Mouse (Mus musculus) limb, embryonic 11.5 days (tissue): Measurements from ENCODE around the gene Cpne7. TPM values are rescaled to one million over a fixed set of nuclear protein-coding genes. Genes with fewer than 3 reads are reported as not detected.
A peak's percentile ranks its signal among the peaks of the same experiment; 100 is the strongest.

Source experiments
- ATAC-seq: fragments of 200-750 bp; cut with Nextera tagmentation; 2 replicates; pipeline ENCODE4 v1.8.0; 2017; ENCODE audit warnings: low read depth; ENCODE audit not compliant: insufficient number of reproducible peaks, low FRiP score, low TSS enrichment
- DNase-seq: peaks from one replicate; pipeline ENCODE4 v3.0.0-alpha.2; 2015; ENCODE audit warnings: low spot score
- H3K27ac ChIP-seq: fragments of 300-500 bp; sonication (generic); replicated peaks from 2 replicates; pipeline ENCODE4 v1.5.1; 2014; ENCODE audit warnings: low read depth, mild to moderate bottlenecking, low read length
- H3K27me3 ChIP-seq: fragments of 300-500 bp; sonication (generic); 2 replicates; pipeline ENCODE4 v1.6.1; 2014; ENCODE audit warnings: mild to moderate bottlenecking, low read length, mixed read lengths; ENCODE audit not compliant: control insufficient read depth, insufficient read depth
- H3K36me3 ChIP-seq: fragments of 300-500 bp; sonication (generic); 2 replicates; pipeline ENCODE4 v1.6.1; 2014; ENCODE audit warnings: mild to moderate bottlenecking, low read length, moderate library complexity, mixed read lengths; ENCODE audit not compliant: control insufficient read depth, insufficient read depth
- H3K4me1 ChIP-seq: fragments of 300-500 bp; sonication (generic); 2 replicates; pipeline ENCODE4 v1.6.1; 2014; ENCODE audit warnings: low read length, mixed read lengths; ENCODE audit not compliant: control insufficient read depth, insufficient read depth
- H3K4me2 ChIP-seq: fragments of 300-500 bp; sonication (generic); 2 replicates; pipeline ENCODE4 v1.6.1; 2014; ENCODE audit warnings: low read depth, mild to moderate bottlenecking, moderate library complexity; ENCODE audit not compliant: severe bottlenecking
- H3K4me3 ChIP-seq: fragments of 300-500 bp; sonication (generic); 2 replicates; pipeline ENCODE4 v1.5.1; 2014; ENCODE audit warnings: low read depth, low read length
- H3K9ac ChIP-seq: fragments of 300-500 bp; sonication (generic); 2 replicates; pipeline ENCODE4 v1.6.1; 2014; ENCODE audit warnings: mild to moderate bottlenecking, low read length
- H3K9me3 ChIP-seq: fragments of 300-500 bp; sonication (generic); 2 replicates; pipeline ENCODE4 v1.6.1; 2016; ENCODE audit warnings: low read length; ENCODE audit not compliant: control insufficient read depth
- WGBS: fragments of 180-500 bp; shearing (Covaris S2); extraction: QIAGEN DNeasy Blood & Tissue Kit; methylation state at CpG from one replicate; pipeline ENCODE4 v1.1.7; 2014; 5-methylcytosine and 5-hydroxymethylcytosine counted together
- polyA plus RNA-seq: library from polyadenylated mRNA; unstranded; fragments of >200 nt; fragmentation: Nextera tagmentation; extraction: Ambion mirVana; gene quantifications from 2 replicates; pipeline ENCODE4 v1.2.1, GENCODE M21; 2014

Gene Cpne7
- 0.57 and 0.82 TPM in 2 replicates for polyA plus RNA-seq

DNA sequence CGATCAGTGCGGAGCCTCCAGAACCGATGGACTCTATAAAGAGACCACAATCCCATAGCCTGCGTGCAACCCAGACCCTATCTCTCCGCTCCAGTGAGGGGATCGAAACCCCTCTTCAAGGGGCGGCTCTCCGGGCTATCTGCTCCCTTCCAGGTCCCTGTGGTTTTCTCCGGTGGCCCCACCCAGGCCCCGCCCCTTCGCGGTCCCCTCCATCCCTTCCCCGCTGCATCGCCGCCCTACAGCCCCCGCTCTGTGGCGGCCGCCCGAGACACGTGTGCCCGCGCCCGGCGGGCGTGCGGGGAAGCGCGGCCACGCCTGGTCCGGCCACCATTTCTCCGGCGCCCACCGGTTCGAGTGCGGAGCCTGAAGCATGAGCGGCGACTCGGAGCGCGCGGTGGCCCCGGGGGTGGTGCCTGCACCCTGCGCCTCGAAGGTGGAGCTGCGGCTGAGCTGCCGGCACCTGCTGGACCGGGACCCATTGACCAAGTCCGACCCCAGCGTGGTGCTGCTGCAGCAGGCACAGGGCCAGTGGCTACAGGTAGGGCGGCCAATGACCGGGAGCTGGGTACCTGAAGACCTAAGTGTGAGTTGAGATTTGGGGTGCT, at the start of gene Cpne7:
Cpne7 (plus strand) TSS at position 248 of the 605 bp plus-strand sequence.
- Histone ChIP-seq H3K4me2 (peak within 1 kb of the TSS; percentile 83), H3K9ac (peak within 1 kb of the TSS; percentile 37; the same call in 1 of the 2 replicates), H3K4me3 (peak within 1 kb of the TSS; percentile 43), H3K9me3 (no peaks in the 10 kb centered on the region), H3K4me1 (peaks cover 12% of the 10 kb centered on the region), H3K36me3 (no peaks in the 10 kb centered on the region), H3K27me3 (peaks cover 40% of the 10 kb centered on the region), H3K27ac (no peak within 1 kb of the TSS)
- ATAC-seq (0 out of 2 replicates have a peak, but pooled peaks have one; percentile 51), DNase-seq (no peak)
- WGBS = 1% methylated on average over 49 of the region's 51 CpGs

DNA sequence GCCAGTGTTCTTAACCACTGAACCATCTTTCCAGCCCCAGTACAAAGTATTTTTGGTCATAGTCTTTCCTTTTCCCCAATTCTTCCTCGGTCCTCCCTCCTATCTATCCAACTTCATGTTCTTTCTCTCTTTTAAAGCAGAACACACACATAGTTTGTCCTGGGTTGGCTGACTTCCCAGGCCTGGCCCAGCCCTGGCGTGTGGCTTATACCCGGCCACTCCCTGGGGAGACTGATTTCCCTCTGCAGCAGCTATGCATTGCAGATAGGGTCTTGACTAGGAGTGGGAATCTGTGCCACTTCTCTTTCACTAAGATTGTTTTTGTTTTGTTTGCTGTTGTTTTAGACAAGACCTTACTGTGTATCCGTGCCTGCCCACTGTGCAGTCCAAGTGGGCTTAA, 46.0 kb upstream of the Cpne7 start:
- no peak for ATAC-seq
- Histone ChIP-seq H3K36me3 (peaks cover 9% of the 10 kb centered on the region; the same call in 1 of the 2 replicates), H3K4me2 (no peak overlapping the region), H3K9ac (no peak overlapping the region), H3K27ac (no peak overlapping the region), H3K4me3 (no peak overlapping the region), H3K9me3 (no peaks in the 10 kb centered on the region), H3K4me1 (peaks cover 5% of the 10 kb centered on the region), H3K27me3 (no peaks in the 10 kb centered on the region)
- no peak for DNase-seq
- 91% methylated on average over 4 of the region's 4 CpGs for WGBS

DNA sequence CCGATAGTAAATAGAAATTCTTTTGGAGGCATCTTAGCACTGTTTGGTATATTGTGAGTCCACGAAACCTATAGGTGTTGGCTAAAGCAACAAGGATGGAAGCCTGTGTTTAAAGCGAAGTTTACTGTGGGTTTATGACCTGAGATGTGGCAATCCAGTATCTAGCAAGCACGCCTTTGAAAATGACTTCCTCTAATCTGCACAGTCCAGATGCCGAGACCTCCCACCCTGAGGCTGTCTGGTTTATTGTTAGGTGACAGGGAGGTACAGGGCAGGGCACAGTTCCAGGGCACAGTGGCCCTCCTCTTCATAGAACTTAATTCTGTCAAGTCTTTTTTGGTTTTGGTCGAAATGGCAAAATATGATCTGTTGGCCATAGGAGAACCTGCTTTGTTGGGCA, 40.0 kb upstream of the Cpne7 start:
- WGBS = 86% methylated on average over 6 of the region's 6 CpGs
- H3K4me2 ChIP-seq = no peak overlapping the region
- no peaks in the 10 kb centered on the region for H3K4me1 ChIP-seq
- ATAC-seq (no peak), DNase-seq (no peak)
- H3K36me3 ChIP-seq = peaks cover 22% of the 10 kb centered on the region
- no peak overlapping the region for H3K27ac ChIP-seq
- H3K27me3 ChIP-seq = no peaks in the 10 kb centered on the region
- no peak overlapping the region for H3K9ac ChIP-seq
- H3K4me3 ChIP-seq = no peak overlapping the region
- H3K9me3 ChIP-seq = no peaks in the 10 kb centered on the region

DNA sequence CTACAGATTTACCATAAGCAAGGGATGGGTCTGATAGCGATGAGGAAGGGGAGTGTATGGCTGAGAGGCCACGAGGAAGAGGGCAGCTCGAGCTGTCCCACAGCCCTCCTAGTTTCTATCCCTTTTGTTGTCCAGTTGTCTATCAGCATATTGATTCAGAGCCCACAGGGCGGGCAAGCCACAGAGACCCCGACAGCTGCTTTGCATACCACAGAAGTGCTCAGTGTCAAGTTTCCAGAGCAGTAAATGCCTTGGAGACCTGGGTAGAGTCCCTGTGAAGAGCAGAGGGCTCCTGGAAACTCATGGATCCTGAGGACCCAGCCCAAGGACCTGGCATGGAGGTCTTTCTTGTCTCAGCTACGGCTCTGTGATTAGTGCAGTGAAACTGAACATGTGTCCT, 34.2 kb upstream of the Cpne7 start:
- 83% methylated on average over 6 of the region's 6 CpGs for WGBS
- Histone ChIP-seq H3K9me3 (no peaks in the 10 kb centered on the region), H3K4me1 (no peaks in the 10 kb centered on the region), H3K4me2 (no peak overlapping the region), H3K9ac (no peak overlapping the region), H3K27ac (no peak overlapping the region), H3K36me3 (peaks cover 16% of the 10 kb centered on the region), H3K27me3 (no peaks in the 10 kb centered on the region), H3K4me3 (no peak overlapping the region)
- ATAC-seq = no peak
- no peak for DNase-seq

DNA sequence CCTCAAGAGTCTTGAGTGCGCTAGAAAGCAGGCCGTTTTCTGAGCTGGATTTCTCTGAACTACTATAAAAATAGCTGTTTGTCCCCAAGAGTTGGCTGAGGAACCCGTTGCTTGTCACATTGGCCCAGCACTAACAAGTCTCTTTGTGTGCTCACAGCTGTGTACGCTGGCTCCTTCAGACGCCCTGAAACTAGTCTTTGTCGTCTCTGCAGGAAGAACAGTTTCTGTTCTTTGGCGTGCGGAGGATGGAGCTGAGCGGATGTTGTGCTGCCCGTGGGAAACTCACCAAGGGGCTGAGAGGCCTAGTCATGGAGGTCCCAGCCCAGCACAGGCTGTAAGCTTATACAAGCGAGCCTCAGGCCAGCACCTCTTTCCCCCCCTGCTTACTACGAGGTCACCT, 33.6 kb upstream of the Cpne7 start:
- WGBS = 92% methylated on average over 12 of the region's 12 CpGs
- no peak for ATAC-seq
- H3K4me3 ChIP-seq = no peak overlapping the region
- no peaks in the 10 kb centered on the region for H3K27me3 ChIP-seq
- H3K27ac ChIP-seq = no peak overlapping the region
- H3K9me3 ChIP-seq = no peaks in the 10 kb centered on the region
- H3K36me3 ChIP-seq = peaks cover 16% of the 10 kb centered on the region
- DNase-seq = no peak
- H3K4me1 ChIP-seq = no peaks in the 10 kb centered on the region
- H3K9ac ChIP-seq = no peak overlapping the region
- no peak overlapping the region for H3K4me2 ChIP-seq

DNA sequence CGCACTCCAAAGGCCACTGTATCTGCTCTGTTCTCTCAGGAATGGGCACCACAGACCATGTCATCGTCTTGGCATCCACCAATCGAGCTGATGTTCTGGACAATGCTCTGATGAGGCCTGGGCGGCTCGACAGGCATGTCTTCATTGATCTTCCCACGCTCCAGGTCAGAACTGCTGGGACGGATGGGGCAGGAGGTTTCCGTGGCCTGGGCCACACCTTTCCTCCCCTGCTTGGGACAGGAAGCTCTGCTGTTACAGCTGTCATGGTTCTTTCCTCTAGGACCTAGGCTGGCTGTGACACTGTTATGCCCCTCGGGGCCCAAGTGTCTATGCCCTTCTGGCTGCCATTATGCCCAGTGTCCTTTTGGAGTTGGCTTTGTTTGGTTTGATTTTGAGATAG, 29.9 kb upstream of the Cpne7 start:
- ATAC-seq (no peak), DNase-seq (no peak)
- WGBS = 91% methylated on average over 9 of the region's 9 CpGs
- Histone ChIP-seq H3K4me1 (no peaks in the 10 kb centered on the region), H3K9me3 (no peaks in the 10 kb centered on the region), H3K9ac (no peak overlapping the region), H3K27me3 (no peaks in the 10 kb centered on the region), H3K27ac (no peak overlapping the region), H3K4me2 (no peak overlapping the region), H3K4me3 (no peak overlapping the region), H3K36me3 (peaks cover 26% of the 10 kb centered on the region)

DNA sequence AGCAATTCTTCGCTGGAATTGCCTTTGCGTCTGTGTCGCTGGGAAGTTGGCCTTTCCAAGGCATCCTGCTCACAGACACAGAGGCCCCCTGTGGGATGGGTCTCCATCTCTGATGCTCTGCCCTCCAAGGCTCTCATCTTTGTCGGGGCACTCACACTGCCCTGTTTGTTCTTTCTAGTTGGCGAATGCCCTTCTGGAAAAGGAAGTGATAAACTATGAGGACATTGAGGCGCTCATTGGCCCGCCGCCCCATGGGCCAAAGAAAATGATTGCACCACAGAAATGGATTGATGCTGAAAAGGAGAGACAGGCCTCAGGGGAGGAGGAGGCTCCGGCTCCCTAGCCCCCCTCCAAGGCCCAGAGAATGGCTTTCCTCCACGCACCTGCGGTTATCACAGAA, 20.0 kb upstream of the Cpne7 start:
- Histone ChIP-seq H3K4me1 (no peaks in the 10 kb centered on the region), H3K4me2 (no peak overlapping the region), H3K27me3 (no peaks in the 10 kb centered on the region), H3K27ac (no peak overlapping the region), H3K4me3 (no peak overlapping the region), H3K9me3 (no peaks in the 10 kb centered on the region), H3K36me3 (peaks cover 20% of the 10 kb centered on the region), H3K9ac (no peak overlapping the region)
- WGBS = 94% methylated on average over 11 of the region's 11 CpGs
- ATAC-seq (no peak), DNase-seq (no peak)

DNA sequence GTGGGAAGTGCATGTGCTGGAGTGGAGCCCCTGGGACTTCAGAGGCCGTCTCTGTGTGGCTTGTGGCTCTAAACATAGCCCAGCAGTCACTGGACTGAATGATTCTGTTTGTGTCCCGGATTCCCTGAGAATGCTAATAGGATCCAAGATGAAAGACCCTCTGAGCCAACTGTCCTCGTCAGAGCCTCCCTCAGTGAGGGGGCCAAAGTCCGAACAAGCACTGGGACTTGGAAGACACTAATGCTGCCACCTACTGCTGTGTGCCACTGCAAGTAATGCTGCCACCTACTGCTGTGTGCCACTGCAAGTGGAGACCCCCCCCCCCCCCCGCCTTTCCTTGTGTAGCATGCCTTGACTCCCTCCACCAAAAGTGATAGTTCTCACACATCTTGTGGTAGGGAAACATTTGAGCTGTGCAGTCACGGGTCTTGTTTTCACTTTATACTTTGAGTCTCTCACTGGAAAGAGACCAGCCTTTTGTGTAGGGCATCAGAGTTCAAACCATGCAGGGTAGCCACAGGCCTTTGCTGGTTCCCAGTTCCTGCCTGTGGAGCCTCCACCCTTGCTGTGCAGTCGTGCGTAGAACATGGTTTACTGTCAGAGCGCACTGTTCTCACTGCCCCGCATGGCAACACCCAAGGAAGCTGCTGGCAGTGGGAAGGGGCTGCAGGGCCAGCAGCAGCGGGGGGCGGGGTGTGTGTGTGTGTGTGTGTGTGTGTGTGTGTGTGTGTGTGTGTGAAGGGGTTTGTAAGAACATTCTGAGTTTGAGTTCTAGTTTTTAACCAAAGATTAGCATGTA, 19.2 kb upstream of the Cpne7 start:
- ATAC-seq = no peak
- WGBS = 79% methylated on average over 11 of the region's 12 CpGs
- H3K27me3 ChIP-seq = no peaks in the 10 kb centered on the region

More for the DNA sequence above, 19.2 kb upstream of the Cpne7 start:
- H3K4me3 ChIP-seq = no peak overlapping the region
- H3K9me3 ChIP-seq = no peaks in the 10 kb centered on the region
- DNase-seq = no peak
- H3K27ac ChIP-seq = no peak overlapping the region
- no peak overlapping the region for H3K4me2 ChIP-seq
- H3K36me3 ChIP-seq = peaks cover 20% of the 10 kb centered on the region
- H3K4me1 ChIP-seq = no peaks in the 10 kb centered on the region
- no peak overlapping the region for H3K9ac ChIP-seq
